Mouse (Mus musculus) brain, embryonic 14.5 days (tissue): Measurements from ENCODE around the gene Phf12. TPM values are rescaled to one million over a fixed set of nuclear protein-coding genes. Genes with fewer than 3 reads are reported as not detected.

Source experiments
- DNase-seq: peaks from one replicate; pipeline ENCODE4 v3.0.0-alpha.2; 2011; ENCODE audit warnings: low read depth
- CTCF ChIP-seq: fragments of 200-500 bp; IDR thresholded peaks from 2 replicates; pipeline ENCODE4 v1.5.1; 2012; ENCODE audit warnings: inconsistent platforms, mild to moderate bottlenecking, moderate library complexity, borderline replicate concordance; ENCODE audit not compliant: insufficient read depth, insufficient read length; ENCODE audit errors: extremely low read depth
- POLR2A ChIP-seq: fragments of 200-500 bp; IDR thresholded peaks from 2 replicates; pipeline ENCODE4 v1.6.1; 2012; ENCODE audit warnings: mild to moderate bottlenecking, inconsistent platforms, borderline replicate concordance; ENCODE audit not compliant: poor library complexity, insufficient read depth, insufficient read length, severe bottlenecking; ENCODE audit errors: extremely low read depth
- polyA plus RNA-seq: library from polyadenylated mRNA; depleted of rRNA; stranded (reverse); fragments of >200 nt; gene quantifications from 2 replicates; pipeline ENCODE4 v1.2.3, GENCODE M21; 2012; rRNA removed

Phf12 gene
- polyA plus RNA-seq, result 64.7 and 76.0 TPM in 2 replicates

DNA sequence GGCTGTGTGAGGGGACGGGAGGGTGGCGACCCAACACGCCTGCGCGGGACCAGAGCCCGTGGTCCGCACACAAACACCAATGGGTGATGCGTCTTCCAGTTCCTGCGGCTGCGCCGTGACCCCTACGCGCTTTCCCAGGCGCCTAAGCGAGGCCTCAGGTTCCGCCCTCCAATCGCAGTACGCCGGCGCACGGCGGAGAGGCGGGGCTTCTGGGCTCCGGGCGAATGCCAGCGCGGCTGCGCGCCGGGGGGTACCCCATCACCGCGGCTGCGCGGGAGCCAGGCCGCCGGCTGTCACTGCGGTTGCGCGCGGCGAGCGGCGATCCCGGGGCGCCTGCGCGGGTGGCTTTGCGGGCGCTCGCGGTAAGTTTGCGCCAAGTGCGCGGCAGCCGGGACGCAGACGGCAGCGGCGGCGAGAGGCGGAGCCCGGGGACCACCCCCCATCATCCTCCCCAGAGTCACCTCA lies at the start of gene Phf12:
TSS of gene Phf12 (plus strand) at position 314 of the 465 bp plus-strand sequence.
- TF ChIP-seq POLR2A (peak; percentile 87), CTCF (no peak)
- peak; percentile 100 for DNase-seq

DNA sequence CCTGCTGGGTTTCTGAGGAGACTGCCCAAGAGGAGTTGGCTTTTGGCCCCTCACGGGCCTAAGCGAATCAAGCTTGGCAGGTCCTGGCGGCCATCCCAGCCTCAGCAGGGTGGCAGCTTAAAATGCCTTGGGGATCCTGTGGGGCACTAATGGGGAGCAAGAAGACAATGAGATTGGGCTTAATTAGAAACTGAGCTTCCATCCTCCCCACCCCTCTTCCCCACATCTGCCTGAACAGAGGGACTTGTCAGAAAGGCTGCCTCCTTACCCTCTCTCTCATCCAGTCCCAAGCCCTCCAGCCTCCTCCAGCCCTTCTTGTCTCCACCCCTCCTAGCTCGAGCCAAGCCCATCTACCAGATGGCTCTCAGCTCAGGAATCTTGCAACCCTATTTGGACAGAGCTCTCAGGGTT lies 48.4 kb upstream of the Phf12 start:
- TF ChIP-seq POLR2A (no peak), CTCF (no peak)
- peak; percentile 87 for DNase-seq

- no peak for DNase-seq
- no peak for TF ChIP-seq POLR2A
- TF ChIP-seq CTCF, result no peak
Observed at GRCm38 (mm10) chr11:77934568-77935311, 47.8 kb upstream of the Phf12 start.

DNA sequence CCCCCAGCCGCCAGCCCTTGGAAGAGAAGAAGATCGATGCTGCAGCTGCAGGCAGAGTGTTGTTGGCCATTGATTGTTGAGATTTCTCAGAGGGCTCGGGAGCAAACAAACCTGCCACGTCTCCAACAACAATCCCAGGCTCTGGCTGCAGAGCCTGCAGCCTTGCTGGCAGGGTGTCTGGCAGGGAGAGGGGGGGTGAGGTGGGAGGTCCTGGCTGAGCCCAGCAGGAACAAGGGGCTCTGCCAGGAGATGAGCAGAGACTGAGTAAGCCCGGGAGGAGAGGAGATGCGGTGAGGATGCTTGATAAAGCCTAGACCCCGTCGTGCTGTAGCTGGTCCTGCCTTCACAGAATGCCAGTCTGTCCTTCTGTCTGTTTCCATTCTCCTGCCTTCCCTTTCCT lies 45.7 kb upstream of the Phf12 start:
- DNase-seq, result peak; percentile 70
- TF ChIP-seq POLR2A (no peak), CTCF (no peak)

DNA sequence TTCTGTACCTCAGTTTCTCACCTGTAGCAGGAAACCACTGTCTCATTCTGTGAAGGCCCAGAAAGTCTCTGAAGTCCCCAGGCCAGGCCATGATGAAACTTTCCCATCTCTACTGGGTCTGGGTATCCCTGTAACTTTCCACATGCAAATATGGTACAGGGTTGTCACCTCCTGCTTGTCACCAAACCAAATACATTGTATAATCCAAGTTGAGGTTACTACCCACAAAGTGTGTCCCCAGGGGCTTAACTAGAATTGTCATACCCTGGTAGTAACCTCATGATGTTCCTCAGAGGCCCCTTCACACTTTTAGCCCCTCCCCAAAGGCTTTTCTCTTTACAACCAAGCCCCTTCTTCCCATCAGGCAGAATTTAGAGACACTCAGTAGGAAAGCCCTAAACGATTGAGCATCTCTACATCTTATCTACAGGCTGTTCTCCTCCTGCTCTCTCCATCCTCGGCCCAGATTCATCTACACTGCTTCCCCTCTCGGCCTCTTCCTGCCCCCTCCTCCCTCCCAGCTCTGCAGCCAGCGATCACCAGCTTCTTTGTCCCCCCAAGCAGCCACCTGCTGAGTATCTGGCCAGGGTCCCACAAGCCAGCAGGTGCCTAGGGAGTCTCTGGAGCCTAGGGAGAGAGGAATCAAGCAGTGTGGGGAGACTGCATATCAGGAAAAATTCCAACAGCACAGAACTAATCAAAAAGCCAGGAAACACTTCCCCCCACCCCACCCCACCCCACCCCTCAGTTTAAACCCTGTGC lies 44.7 kb upstream of the Phf12 start:
- peak; percentile 73 for DNase-seq

DNA sequence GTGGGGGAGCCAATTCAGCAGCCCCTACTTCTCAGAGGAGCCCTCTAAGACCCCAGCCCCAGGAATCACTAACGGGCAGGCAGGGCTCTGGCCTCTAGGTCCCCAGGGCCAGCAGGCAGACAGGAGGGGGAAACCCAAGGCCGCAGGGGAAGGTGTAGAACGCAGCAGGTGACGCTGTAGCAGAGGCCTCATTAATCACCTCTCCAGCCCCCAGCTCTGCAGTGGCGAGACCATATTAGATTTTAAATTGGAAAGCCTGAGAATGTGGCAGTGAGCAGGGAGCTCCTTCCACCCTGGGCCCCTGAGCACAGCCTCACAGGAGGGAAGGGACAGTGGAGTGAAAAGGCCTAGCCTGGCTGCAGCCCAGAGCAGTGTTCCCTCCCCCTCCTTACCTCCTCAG lies 40.3 kb upstream of the Phf12 start:
- DNase-seq, result peak; percentile 44
- TF ChIP-seq POLR2A (no peak), CTCF (no peak)

More for the DNA sequence above, 44.7 kb upstream of the Phf12 start:
- no peak for TF ChIP-seq POLR2A
- no peak for TF ChIP-seq CTCF

DNA sequence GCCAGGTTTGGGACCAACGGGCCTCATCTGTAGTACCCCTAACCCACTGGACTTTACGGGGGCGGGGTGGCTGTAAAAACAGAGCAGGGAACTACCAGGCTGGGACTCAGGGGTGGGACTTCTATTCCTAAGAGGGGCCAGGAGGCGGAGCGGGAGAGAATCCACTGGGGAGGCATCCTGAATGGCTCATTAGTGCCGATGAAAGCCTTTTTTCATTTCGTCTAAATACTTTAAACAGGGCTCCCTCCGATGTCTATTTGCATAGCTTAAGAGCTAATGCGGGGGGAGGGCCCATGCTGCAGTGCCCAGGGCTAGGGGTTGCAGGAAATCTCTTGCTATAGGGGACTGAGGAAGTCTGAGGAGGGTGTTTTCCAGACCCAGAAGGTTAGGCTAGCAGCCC lies 34.7 kb upstream of the Phf12 start:
- DNase-seq, result peak; percentile 97
- TF ChIP-seq POLR2A, result no peak
- no peak for TF ChIP-seq CTCF

GRCm38 (mm10) chr11:77950125-77950685 lies 32.3 kb upstream of the Phf12 start:
- TF ChIP-seq CTCF (no peak), POLR2A (no peak)
- no peak for DNase-seq

GRCm38 (mm10) chr11:77950797-77951228 lies 31.7 kb upstream of the Phf12 start:
- TF ChIP-seq CTCF (no peak), POLR2A (no peak)
- peak; percentile 92 for DNase-seq

DNA sequence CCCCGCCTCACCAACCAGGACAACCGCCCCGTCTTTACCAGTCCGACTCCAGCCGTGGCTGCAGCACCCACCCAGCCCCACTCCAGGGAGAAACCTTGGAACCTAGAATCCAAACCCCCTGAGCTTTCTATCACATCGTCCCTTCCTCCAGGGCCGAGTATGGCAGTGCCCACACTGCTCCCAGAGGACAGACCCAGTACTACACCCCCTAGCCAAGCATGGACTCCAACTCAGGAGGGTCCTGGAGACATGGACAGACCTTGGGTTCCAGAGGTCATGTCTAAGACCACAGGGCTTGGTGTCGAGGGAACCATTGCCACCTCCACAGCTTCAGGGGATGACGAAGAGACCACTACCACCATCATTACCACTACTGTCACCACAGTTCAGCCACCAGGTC lies 28.9 kb upstream of the Phf12 start:
- no peak for DNase-seq
- TF ChIP-seq POLR2A, result no peak
- peak; percentile 66; the same call in 1 of the 2 replicates for TF ChIP-seq CTCF

- no peak for TF ChIP-seq CTCF
- TF ChIP-seq POLR2A, result no peak
- DNase-seq, result peak; percentile 88
Observed at GRCm38 (mm10) chr11:77956428-77956827, 26.1 kb upstream of the Phf12 start.
